Mouse (Mus musculus): Measurements from ENCODE around the gene Psmd2.
"Not testable (repeated sequence)": the region's sequence is repeated elsewhere in the genome, so short reads cannot be mapped to it uniquely, and the experiment has no call there.

Gene Psmd2

DNA sequence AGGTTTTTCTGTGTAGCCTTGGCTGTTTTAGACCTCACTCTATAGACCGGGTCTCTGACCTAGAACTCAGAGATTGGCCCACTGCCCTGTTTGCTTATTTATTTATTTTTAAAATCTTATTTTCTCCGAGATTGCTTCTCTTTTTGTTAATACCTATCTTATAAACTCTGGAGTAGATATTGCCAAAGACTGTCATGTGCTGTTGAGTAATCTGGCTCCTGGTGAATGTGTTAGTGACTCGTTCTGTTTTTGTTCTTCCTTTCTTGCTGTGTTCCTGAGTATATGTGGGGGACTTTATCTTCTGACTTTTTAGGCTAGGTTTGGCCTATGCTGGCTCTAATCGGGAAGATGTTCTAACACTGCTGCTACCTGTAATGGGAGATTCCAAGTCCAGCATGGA, 6.2 kb downstream of the Psmd2 start:
- DNase-seq (ENCODE audit: low read depth, low spot score): no peak

DNA sequence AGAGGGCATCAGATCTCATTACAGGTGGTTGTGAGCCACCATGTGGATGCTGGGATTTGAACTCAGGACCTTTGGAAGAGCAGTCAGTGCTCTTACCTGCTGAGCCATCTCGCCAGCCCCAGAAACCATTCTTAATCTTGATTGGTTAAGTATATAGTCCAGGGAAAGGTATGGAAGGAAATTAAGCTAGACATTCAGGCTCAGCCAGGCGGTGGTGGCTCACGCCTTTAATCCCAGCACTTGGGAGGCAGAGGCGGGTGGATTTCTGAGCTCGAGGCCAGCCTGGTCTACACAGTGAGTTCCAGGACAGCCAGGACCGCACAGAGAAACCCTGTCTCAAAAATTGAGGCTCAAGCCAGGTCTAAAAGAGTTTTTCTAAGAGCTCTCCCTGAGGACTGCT, 16.6 kb downstream of the Psmd2 start, which contains the start of gene Eif4g1:
TSS of gene Eif4g1 (plus strand) at position 301 of the 400 bp plus-strand sequence.
- not testable (repeated sequence) for DNase-seq (ENCODE audit: low read depth, low spot score)

DNA sequence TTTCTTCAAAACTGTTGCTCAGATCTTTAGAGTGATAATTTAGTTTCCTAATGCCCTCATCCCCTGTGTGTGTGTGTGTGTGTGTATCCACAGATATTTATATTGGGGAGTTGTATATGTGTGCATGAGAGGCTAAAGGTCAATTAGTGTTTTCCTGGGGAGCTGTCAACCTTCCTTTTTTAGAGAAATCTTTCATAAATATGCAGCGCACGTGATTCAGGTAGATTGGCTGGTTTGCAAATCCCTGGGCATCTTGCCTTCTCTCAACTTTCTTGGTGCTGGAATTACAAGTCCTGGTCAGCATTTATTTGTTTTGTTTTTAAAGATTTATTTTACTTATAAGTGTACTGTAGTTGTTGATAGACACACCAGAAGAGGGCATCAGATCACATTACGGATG, 18.8 kb downstream of the Psmd2 start:
- DNase-seq (ENCODE audit: low read depth, low spot score): no peak

DNA sequence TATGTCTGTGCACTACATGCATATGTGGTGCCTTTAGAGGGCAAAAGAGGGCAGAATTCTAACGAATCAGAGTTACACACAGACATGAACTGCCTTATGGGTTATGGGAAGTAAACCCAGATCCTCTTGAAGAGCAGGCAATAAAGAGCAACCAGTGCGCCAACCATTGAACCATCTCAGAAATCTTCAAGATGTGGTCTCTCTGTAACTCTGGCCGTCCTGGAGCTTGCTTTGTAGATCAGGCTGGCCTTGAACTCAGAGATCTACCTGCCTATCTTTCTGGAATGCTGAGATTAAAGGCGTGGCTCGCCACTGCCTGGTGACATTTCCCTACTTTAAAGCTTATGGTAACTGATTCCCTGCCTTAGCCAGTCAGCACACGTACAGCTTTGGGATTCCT, 20.4 kb downstream of the Psmd2 start:
- DNase-seq (ENCODE audit: low read depth, low spot score): no peak

DNA sequence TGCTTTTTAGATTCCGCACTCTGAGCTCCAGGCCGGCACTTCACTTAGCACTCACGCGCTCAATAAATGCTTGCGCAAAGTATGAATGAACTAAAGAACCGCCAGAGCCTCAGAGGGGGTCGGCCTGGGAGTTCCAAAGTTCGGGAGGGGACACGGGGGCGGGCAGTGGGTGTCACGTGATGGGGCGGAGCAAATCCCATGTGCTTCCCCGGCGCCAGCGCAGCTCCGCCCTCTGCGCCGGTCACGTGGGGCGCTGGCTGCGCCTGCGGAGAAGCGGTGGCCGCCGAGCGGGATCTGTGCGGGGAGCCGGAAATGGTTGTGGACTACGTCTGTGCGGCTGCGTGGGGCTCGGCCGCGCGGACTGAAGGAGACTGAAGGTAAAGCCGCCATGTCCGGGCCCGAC, 21.0 kb downstream of the Psmd2 start:
- DNase-seq (ENCODE audit: low read depth, low spot score): peak; percentile 97

DNA sequence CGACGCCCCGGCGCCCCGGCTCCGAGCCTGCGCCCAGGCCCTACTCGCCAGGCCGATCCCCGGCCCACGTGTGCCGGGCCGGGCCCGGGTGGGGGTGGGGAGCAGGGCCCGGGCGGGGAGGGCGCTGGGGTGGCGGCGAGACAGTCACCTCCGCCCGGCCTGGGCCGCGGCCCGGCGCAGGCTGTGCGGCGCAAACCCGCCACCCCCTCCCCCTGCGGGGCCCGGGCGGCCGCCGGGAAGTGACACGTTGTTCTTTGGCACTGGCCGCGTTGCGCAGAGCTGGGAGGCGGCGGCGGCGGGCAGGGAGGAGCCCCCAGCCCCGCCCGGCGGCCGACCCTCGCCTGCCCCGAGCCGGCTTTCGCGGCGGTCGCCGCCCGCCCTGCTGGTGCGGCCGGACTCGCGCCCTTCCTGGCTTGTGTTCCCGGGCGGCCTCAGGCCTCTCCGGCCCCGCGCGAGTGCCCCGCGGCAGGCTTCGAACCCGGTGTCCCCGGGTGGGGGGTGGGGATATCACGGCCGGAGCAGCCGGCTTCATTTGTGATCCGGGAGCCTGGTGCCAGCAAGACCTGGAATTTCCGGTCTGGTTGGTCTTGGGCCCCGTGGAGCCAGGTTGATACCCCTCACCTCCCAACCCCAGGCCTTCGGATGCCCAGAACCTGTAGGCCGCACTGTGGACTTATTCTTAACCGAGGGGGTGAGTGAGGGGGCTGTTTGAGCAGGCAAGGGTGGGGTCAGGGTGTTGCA, 21.7 kb downstream of the Psmd2 start:
- no peak for DNase-seq (ENCODE audit: low read depth, low spot score)

DNA sequence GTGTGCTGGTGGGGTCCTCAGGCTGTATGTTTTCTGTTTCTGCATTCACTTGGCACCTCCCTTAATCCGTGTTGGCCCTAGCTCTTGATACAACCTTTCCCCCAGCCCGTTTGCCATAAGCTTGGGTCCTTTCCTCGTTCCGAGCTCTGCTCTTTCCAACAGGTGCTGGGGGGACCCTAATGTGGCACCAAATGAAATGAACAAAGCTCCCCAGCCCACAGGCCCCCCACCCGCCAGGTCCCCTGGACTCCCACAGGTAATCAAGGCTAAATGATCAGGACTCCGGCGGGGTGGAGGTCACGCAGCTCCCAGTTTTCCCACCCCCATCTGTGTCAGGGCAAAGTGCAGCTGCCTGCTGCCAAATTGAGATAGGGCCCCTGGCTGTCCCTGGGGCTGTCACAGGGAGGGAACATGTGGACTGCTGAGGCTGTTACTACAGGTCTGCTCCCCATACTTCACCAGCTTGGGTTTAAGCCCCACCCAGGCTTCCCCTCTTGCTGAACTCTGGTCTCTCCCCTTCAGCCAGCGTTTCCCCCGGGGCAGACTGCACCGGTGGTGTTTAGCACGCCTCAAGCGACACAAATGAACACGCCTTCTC, 22.4 kb downstream of the Psmd2 start:
- no peak for DNase-seq (ENCODE audit: low read depth, low spot score)

DNA sequence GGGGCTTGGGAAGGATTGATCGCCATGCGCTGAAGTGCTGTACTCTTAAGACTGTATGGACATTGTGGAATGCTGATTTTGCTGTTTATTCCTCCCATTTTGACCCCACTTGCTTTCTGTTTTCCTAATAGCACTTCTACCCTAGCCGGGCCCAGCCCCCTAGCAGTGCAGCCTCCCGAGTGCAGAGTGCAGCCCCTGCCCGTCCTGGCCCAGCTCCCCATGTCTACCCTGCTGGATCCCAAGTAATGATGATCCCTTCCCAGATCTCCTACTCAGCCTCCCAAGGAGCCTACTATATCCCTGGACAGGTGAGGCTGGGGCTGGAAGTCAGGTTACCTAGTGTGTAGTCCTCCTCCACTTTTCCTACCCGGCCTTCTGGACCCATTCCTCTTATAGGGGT, 23.8 kb downstream of the Psmd2 start:
- DNase-seq (ENCODE audit: low read depth, low spot score): no peak

DNA sequence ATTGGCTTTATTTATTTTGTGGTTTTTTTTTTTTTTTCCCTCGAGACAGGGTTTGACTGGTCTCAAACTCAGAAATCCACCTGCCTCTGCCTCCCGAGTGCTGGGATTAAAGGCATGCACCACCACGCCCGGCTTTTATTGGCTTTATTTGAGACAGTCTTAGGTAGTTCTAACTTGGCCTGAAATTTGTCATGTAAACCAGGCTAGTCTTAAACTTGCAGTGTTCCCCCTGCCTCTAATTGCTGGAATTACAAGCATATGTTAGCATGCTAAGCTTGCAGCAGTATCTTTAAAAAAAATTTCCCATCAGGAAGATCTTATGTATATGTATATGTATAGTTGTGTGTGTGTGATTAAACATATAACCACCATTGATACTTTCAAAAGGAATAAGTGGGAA, 25.2 kb downstream of the Psmd2 start:
- no peak for DNase-seq (ENCODE audit: low read depth, low spot score)

DNA sequence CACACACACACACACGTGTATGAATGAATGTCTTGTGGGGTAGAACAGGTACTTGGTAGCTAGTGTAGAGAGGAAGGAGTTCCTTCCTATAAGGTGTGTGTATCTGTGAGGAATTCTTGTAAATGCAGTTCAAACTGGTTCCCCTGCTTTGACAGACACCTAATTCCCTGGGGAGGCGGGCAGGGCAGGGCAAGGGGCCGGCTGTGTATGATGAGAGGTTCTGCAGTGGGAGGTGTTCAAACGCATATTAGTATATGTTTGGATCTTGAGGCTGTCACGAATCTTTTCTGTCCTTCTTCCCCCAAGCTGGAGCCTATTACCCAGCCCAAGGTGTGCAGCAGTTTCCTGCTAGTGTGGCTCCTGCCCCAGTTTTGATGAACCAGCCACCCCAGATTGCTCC, 25.9 kb downstream of the Psmd2 start:
- DNase-seq (ENCODE audit: low read depth, low spot score): no peak

DNA sequence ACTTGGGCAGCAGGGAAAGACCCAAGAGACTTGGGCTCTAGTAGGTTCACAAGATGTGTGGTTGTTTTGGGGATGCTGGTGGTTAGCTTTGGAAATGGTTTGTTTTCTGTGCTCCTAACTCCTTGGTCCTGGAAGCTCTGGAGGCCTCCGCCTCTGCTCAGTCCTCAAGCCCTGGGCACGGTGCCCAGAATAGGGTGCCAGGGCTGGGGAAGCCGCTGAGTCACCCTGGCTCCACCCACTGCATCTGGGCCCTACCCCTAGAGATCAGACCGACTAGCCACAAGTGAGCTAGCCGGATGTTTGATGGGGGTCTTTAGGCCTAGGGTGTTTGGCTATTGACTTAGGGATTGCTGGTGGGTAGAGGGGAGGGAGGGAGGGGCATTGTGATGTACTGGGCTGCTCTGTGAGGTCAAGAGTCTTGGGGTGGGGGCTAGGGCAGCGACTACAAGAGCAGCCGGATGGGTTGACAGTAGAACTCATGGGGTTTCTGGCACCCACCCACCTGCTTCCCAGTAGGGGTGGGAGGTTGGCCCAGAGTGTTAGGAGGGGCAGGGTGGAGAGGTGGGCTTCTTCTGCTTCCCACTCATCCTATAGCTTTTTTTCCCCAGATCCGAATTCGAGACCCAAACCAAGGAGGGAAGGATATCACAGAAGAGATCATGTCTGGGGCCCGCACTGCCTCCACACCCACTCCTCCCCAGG, 26.7 kb downstream of the Psmd2 start:
- no peak for DNase-seq (ENCODE audit: low read depth, low spot score)

DNA sequence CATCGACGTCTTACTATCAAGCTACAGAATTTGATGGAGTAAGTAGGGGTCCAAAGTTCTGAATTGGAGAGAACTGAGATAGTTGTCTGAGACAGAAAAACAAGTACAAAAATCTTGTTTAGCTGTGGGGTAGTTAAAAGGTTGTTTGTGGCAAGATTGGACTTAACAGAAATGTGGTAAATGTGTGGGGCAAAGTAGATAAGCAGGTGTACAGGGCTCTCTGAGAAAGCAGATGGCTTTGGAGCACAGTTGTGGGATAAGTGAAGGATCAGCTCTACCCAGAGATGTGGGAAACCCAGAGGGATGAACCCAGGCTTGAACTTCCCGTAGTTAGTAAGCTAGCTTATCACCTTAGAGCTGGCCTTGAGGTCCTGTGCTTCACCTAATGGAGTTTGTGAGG, 39.3 kb downstream of the Psmd2 start:
- DNase-seq (ENCODE audit: low read depth, low spot score): no peak

DNA sequence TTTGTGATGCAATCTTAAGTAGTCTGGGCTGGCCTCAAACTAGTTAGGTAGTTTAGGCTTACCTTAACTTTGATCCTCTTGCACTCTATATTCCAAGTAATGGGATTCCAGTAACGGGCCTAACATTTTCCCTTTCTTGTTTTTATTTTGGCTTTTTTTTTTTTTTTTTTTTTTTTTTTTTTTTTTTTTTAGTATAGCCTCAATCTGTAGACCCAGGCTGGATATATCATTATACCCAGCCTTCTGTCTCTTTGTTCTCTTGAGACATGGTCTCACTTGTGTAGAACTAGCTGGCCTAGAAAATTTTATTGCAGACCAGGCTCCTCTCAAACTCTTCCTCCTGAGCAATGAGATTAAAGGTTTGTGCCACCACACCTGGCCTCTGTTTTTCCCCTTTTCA, 40.2 kb downstream of the Psmd2 start:
- DNase-seq (ENCODE audit: low read depth, low spot score): no peak

DNA sequence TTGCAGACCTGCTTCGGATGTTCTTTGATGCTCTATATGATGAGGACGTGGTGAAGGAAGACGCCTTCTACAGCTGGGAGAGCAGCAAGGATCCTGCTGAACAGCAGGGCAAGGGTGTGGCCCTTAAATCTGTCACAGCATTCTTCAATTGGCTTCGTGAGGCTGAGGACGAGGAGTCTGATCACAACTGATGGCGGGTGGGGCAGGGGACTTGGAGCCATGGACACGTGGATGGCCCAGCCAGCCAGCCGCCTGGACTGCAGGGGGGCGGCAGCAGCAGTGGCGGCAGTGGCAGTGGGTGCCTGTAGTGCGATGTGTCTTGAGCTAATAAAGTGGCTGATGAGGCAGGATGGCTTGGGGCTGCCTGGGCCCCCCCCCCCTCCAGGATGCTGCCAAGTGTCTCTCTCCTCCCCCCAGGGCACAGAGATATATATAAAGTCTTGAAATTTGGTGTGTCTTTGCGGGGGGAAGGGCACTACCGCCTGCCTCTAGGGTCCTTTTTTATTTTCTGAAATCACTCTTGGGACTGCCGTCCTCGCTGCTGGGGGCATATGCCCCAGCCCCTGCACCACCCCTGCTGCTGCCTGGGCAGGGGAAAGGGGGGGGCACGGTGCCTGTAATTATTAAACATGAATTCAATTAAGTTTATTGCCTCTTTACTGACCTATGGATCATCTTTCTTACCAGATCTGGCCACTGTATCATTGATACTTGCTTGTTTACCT, 41.0 kb downstream of the Psmd2 start:
- no peak for DNase-seq (ENCODE audit: low read depth, low spot score)

DNA sequence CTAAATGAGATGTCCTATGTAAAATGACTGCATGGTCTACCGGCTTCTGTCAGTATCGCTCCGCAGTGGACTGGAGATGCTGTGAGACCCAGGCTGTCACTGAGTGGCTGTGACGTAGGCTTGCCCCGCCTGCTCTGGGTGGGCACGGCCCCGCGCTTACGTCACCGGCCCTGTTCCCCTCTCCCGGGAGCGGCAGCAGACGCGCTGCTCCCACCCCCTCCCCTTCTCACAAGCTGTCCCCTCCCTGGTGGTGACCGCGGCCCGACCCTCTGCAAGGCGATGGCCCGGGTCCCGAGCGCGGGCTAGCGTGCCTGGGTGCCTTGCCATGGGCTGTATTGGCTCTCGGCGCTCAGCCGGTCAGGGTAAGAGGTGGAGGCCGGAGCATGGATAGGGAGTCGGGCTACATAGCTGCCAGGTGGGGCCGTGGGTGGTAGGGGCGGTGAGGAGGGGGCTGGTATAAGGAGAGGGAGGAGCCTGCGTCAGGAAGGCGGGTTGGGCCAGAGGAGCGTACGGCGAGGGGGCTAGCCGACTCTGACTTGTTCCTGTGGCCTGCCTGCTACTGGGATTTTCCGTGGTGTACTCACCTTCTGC, 41.8 kb downstream of the Psmd2 start, which contains the start of gene Fam131a:
TSS of gene Fam131a (plus strand) at position 131 of the 591 bp plus-strand sequence.
- DNase-seq (ENCODE audit: low read depth, low spot score): peak; percentile 87

DNA sequence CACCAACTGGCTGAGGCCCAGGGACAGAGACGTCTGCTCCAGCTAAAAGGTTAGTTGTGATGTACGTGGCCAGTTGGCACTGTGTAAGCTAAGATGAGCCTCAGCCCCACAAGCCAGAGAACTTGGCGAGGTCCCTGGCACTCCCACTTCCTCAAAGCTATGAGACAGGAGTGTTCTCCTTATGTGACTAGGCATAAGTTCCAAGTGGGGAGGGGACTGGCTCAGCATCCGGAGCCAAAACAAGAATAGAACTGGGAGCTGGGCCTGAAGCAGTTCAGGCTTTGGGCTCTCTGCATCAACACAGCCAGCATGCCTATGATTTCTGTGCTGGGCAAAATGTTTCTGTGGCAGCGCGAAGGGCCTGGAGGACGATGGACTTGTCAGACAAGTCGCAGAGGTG, 43.3 kb downstream of the Psmd2 start:
- DNase-seq (ENCODE audit: low read depth, low spot score): no peak

DNA sequence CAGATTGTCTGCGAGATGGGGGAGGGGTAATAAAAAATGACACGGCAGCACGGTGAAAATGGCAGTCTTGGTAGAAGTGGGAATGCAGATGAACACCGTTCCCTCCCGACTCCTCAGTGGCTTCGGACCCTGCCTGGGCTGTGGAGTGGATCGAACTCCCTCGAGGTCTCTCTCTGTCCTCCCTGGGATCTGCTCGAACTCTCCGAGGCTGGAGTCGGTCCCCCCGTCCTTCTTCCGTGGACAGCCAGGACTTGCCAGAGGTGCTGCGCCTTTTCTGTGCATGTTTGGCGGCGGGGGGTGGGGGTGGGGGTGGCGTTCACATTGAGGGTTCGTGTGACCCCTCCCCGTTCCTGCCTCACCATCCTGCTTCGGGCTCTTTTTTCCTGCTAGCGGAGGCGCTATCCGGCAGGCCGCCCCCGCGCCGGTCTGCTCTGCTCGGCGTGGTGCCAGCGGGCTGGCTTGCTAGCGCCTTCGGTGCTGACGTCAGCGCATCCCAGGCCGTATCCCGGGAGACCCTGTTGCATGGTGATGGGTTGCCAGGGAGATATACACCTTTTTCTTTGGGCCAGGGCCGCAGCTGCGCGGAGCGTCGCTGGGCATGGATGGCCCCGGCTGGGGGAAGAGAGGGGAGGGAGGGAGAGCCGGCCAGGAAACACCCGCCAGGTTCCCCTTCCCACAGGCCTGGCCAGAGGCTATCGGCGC, 44.3 kb downstream of the Psmd2 start:
- DNase-seq (ENCODE audit: low read depth, low spot score): peak; percentile 81

DNA sequence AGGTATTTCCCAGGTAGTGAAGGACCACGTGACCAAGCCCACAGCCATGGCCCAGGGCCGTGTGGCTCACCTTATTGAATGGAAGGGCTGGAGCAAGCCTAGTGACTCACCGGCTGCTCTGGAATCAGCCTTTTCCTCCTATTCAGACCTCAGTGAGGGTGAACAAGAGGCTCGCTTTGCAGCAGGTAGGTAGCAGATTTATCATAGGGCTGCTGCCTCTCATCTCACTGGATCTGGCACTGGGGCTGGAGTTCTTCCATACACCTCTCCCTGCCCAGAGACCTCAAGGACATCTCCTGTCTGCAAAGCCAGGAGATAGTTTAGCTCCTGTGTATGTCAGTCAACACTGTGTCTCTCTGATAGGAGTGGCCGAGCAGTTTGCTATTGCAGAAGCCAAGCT, 47.8 kb downstream of the Psmd2 start:
- no peak for DNase-seq (ENCODE audit: low read depth, low spot score)

DNA sequence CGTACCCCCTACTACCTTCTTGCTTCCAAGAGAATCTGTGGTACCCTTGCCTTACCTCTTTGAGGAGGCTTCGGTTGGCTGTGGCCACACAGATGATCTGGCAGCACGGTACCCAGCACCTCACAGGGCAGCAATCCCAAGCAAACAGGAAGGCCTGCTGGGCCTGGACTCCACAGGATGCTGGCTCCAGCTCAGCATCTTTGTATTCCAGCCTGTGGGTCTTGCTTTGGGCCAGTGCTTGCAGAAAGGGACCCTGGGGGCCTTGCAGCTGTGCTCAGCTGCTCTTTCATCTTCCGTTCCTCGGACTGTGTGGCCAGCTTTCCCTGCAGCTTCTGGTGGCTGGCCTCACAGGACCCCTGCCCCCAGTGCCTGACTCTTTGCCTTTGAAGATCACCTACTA, 48.6 kb downstream of the Psmd2 start:
- DNase-seq (ENCODE audit: low read depth, low spot score): no peak

DNA sequence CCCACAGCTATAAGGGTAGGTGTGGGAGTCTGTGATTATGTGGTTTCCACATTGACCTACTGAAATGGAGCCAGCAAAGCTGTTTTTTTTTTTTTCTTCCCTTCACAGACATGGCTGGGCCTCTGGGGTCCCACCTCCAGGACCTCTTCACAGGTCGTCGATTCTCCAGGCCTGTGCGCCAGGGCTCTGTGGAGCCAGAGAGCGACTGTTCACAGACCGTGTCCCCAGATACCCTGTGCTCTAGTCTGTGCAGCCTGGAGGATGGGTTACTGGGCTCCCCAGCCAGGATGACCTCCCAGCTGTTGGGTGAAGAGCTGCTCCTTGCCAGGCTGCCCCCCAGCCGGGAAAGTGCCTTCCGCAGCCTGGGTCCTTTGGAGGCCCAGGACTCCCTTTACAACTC, 49.9 kb downstream of the Psmd2 start:
- no peak for DNase-seq (ENCODE audit: low read depth, low spot score)

Data from forelimb bud, embryonic 11.5 days (tissue).